Mouse (Mus musculus) retina, adult 2 months (tissue): ENCODE data around the gene Filip1l.

Source experiments
- DNase-seq: peaks from one replicate; pipeline ENCODE4 v3.0.0-alpha.2; 2012; ENCODE audit warnings: low read depth, low spot score

Filip1l gene

DNA sequence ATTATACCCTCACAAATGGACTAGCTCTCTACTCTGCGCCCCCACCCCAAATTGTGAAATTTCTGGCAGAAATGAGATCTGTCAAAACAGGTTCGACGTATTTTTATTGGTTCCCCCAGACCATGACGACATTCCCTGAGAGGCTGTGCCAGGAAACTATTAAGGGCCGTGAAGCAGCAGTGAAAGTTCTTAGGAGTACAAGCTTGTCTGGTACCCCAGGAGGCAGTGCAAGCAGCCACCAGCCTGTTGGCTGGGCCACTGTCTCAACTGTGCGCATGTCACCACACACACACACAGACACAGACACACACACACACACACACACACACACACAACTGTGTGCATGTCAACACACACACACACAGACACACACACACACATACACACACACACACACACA is 45.0 kb downstream of the Filip1l start:
- no peak for DNase-seq

GRCm38 (mm10) chr16:57398387-57399214 is 45.7 kb downstream of the Filip1l start:
- peak; percentile 50 for DNase-seq

DNA sequence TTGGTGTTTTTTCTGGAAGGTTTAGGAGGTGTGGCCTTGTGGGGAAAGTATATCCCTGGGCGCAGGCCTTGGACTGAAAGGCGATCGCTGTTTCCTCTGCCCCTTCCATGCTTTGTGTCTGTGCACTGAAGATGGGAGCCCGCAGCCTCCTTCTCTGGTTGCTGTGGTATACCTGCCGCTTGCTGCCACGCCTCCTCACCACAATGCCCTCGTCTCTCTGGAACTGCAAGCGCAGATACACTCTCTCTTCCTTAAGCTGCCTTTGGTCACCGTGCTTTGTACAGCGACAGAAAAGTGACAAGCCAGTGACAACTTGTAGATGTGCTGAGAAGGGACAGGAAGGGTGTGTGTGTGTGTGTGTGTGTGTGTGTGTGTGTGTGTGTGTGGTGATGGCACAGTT is 46.7 kb downstream of the Filip1l start:
- DNase-seq, result no peak

DNA sequence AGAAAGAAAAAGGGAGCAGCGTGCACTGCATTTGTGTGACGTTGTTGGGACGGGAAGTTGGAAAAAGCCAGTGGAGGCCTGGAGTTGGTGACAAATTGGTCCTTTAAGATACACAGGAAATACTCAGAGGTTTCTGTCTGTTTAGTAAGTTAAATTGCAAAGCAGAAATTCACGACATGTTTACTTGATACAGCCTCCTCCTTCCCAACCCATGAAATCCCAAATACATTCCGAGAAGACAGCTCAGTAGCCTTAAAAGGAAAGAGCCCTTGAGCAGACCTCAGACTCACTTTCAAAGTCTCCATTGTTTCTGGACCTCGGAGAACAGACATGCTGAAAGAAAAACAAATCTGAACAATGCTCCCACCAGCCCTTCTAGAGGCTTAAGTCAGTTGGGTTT is 48.8 kb downstream of the Filip1l start:
- no peak for DNase-seq

- no peak for DNase-seq
Observed at GRCm38 (mm10) chr16:57402910-57403309, 50.0 kb downstream of the Filip1l start.

- DNase-seq, result no peak
Observed at GRCm38 (mm10) chr16:57403825-57404224, 50.9 kb downstream of the Filip1l start.

DNA sequence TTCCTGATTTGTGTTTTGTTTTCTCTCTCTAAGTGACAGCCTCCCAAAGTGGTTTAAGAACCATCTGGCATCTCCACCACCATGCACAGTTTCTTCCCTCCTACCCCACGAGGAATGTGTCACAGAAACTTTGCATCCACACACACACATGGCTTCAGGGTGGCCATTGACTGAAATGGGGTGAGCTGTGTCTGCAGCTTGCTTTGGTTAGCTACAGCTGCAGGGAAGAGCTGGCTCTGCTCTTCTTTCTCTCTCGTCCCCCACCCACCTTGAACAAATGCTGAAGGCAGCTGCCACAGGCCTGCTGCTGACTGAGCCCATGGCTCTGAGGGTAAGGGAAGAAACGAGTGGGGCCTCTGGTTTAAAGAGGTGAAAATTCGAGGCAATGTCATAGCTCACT is 59.9 kb downstream of the Filip1l start:
- no peak for DNase-seq

- no peak for DNase-seq
Observed at GRCm38 (mm10) chr16:57416049-57416448, 63.2 kb downstream of the Filip1l start.

DNA sequence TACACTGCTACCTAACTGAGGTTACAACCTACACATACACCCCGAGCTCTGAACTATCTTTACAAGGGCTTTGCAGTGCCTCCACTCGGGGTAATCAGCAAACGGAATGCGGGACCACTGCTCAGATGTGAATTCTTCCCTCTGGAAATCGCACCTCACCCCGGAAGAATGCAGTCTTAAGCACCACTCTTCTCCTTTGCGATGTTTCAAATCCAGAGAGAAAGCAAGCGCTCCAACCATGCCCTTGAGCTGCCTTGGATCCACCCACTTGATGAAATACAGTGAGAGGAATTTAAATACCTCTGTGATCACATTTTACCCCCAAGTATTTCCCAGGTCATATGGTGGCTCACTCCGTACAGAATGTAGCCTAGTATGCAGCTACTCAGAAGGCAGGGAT is 64.1 kb downstream of the Filip1l start:
- DNase-seq, result no peak

DNA sequence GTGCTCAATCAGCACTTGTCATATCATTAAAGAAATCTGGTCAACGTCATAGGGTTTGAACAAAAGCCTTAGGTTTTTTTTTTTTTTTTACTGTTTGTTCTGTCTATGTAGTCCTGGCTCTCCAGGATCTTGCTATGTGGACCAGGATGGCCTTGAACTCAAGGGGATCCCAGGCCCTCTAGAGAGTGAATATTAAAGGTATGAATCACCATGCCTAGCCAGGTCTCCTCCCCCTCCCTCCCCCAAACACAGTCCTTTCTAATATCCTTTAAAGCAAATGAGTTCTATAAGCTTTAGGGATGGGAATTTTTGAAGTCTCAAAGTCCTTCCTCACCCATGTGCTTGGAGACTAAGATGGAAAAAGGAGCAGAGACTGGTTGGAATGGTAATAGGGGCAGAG is 65.1 kb downstream of the Filip1l start:
- DNase-seq, result no peak

GRCm38 (mm10) chr16:57419332-57419731 is 66.4 kb downstream of the Filip1l start:
- no peak for DNase-seq

DNA sequence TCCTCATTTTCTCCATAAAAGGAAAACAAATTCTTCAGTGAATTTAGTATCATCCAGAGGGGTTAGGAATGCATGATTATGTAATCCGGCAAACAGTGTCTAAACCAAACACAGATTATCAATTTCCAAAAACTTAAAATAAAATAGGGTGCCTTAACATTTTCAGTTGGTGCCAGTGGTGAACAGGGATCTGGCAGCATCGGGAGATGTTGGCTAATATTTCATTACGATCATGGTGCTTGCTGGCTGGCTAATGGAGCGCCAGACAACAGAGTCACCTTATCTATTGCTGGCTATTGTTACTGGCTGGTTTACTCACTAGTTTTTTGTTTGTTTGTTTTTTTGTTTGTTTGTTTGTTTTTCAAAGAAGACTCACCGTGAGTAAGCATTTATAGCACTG is 67.0 kb downstream of the Filip1l start:
- no peak for DNase-seq

- DNase-seq, result no peak
Observed at GRCm38 (mm10) chr16:57420773-57421556, 68.1 kb downstream of the Filip1l start.

DNA sequence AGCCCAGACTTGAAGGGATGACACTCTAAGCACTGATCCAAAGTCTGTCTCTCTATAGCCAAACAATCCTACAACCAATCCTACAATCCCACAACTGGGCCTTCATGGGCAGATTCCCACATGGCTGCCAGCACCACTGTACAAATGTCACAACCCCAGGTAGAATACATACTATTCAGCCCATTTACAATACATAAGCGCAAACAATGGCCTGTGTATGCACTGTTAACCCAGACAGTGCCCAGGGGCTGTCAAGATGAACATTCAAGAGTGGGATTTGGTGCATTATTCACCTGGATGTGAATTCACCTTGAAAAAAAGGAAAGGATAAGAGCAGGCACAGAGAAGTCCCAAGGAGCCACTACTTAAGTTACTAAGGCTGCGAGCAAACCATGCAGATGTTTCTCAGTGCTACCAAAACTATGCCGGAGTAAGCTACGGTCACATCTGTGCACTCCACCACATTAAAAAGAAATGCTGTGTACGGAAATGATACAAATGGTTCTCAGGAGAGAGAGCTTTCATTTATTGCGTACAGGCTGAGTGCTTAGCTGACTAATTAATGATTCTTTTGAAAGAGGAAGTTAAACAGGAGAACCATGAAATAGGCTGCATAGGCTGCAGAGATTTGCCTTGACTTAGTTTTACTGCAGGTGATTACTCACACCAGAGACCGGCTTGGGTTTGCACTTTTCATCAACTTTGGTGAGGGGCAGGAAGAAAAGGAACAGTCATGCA is 69.0 kb downstream of the Filip1l start:
- no peak for DNase-seq

DNA sequence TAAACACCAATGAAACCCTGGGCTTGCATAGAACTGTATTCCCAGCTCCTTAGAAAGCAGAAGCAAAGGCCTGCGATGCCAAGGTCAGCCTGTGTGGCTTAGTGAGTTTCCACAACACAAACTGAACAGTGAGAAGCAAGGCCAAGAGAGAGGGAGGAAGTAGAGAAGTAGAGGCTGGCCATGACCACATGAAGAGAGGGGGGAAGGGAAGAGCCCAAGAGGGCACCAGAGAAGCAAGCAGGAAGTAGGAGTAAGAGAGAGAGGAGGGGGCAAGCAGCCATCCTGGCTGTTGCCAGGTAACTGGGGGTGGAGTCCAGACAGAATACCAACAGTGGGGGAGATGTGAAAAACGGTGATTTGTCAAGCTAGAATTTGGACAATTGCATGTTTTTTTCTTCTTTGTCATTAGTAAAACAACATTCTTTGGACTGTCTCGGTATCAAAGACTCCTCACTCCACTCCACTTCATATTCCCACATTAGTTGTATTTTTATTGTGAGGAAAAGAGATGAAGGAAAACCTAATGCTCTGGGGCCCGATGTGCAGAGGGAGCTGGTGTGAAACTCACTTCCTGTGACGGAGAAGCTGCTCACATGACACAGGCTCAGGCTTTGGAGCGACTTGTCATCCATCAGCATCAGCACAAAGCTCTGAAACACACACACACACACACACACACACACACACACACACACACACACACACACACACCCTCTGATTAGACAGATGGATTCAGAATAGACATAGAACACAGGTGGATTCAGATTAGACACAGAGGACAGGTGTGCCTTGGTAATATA is 70.3 kb downstream of the Filip1l start:
- no peak for DNase-seq

GRCm38 (mm10) chr16:57426680-57427079 is 73.8 kb downstream of the Filip1l start:
- DNase-seq, result no peak

DNA sequence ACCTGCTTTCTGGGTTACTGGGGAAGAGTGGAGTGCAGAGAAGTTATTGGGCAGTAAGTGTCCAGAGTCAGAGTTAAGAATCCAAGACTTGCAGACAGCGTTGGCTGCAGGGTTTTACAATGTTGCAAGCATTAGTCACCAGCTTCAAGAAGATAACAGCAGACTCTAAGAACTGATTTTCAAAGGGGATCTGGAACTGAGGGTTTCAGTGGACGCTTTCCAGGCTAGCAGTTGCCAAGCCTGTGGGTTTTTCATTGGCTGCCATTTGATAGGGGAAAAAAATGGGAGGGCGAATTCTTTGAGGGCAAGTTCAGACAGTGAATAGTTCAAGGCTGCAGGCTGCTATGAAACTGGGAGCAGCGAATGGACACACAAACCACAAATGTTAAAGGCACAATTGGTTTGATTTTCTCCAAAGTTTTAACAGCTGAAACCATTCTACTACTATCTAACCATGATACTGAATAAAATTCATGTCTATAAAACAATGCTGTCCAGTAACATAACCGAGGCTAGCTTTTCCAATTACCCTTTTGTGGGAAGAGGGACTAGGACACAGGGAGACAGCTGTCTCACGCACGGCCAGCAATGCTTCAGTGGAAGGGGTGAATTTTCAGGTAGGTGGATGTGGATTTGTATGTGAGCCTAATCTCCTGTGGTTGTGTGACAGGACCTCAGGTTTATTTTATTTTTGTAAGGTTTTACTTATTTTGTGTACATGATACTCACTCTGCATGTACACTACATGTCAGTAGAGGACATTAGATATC is 74.8 kb downstream of the Filip1l start:
- no peak for DNase-seq

DNA sequence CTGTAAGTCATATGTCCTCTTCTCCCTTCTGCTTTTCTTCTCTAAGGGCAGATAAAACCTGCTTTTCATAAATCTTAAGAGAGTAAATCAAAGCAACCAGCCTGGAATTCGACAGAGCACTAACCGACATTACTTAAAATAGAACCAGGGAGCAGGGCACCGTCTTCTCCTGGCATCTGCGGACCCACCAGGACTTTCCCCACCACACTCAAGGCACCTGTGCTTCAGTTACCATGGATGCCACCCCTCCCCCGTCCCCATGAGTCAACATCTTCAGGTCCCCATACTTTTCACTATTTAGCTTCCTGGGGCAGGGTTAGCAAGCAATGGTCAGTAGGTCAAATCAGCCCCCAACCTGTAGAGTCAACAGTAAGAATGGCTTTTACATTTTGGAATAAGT is 76.1 kb downstream of the Filip1l start:
- DNase-seq, result no peak

DNA sequence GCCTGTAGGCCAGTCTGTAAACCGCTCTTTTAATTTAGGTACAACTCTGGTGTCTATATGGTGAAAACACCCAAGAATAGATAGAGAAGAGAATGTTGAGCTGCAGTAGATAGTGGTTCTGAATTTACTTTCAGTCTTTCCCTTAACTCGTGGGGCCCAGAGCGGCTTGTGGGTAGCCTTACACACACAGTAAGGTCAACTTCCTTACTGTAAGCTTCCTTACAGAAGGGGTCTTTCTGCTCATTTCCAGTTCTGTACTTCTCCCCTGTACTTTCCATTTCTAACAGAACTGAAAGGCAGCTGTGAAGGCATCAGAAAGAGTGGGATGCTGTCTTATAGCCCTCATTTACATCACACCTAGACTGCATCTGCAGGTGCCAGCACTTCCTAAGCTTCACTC is 78.4 kb downstream of the Filip1l start:
- DNase-seq, result no peak

GRCm38 (mm10) chr16:57433173-57433572 is 80.3 kb downstream of the Filip1l start:
- no peak for DNase-seq

DNA sequence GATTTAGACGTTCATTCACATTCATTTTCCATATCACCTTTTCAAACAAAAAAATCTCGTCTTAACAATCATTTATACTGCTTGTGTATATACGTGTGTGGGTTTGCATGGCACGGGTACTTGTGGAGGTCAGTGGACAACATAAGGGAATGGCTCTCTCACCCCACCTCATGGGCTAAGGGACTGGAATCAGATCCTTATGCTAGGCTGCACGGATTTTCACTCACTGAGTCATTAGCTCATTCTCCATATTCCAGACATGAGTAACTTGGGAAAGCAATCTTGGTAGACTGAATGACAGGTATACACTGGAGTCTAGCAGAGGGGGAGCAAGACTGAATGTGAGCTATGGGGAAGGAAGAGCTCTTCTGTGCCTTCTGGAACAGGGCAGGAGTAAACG is 80.8 kb downstream of the Filip1l start:
- DNase-seq, result no peak
